Mouse (Mus musculus) embryonic fibroblast, embryonic 13.5 days (primary cell): Measurements from ENCODE around the gene Trpm8. TPM values are rescaled to one million over a fixed set of nuclear protein-coding genes. Genes with fewer than 3 reads are reported as not detected.

ENCODE experiments used
- H3K27ac ChIP-seq: 2 replicates; pipeline ENCODE4 v1.5.1; 2012; ENCODE audit warnings: low read length, control low read depth, inconsistent platforms; ENCODE audit not compliant: insufficient read depth
- H3K4me1 ChIP-seq: 2 replicates; pipeline ENCODE4 v1.6.1; 2011; ENCODE audit warnings: low read length; ENCODE audit not compliant: control insufficient read depth, insufficient read depth
- H3K4me3 ChIP-seq: 2 replicates; pipeline ENCODE4 v1.5.1; 2011; ENCODE audit warnings: mild to moderate bottlenecking, control low read depth, low read length; ENCODE audit not compliant: insufficient read depth
- CTCF ChIP-seq: IDR thresholded peaks from 2 replicates; pipeline ENCODE4 v1.5.1; 2011; ENCODE audit warnings: mild to moderate bottlenecking, control low read depth, low read length, moderate library complexity, borderline replicate concordance; ENCODE audit not compliant: insufficient read depth
- POLR2A ChIP-seq: IDR thresholded peaks from 2 replicates; pipeline ENCODE4 v1.6.1; 2011; ENCODE audit warnings: low read depth, mild to moderate bottlenecking, control low read depth, low read length, moderate library complexity
- polyA plus RNA-seq: library from polyadenylated mRNA; stranded (reverse); fragments of >200 nt; gene quantifications from 2 replicates; pipeline ENCODE4 v1.2.4, GENCODE M21; 2011; ENCODE audit warnings: low read depth; ENCODE audit not compliant: missing spikeins, insufficient read length

Gene Trpm8
- polyA plus RNA-seq, 1 experiment, result not detected

- H3K27ac ChIP-seq, result no peak overlapping the region
- no peaks in the 10 kb centered on the region for H3K4me1 ChIP-seq
- H3K4me3 ChIP-seq, result no peak overlapping the region
- no peak for TF ChIP-seq POLR2A
- no peak for TF ChIP-seq CTCF
Measured at GRCm38 (mm10) chr1:88378446-88378845, 101.0 kb downstream of the Trpm8 start.

DNA sequence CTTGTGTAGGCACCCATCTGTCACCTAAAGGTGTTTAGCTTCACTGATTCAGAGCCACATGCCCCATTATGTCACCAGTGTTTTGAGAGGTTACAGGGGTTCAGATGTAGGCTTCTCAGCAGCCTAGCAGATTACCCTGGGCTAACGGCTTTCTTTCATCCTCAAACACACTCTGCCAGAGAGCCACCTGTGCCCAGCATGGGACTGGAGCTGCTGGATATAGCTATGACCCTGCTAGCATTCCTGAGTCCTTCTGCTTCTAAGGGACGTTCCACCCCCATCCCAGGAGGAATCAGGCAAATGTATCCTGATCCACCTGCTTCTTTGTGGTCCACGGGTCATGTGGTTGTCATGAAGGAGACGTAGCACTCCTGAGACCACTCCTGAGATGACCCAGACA, 114.2 kb downstream of the Trpm8 start:
- Histone ChIP-seq H3K4me1 (no peaks in the 10 kb centered on the region), H3K27ac (no peak overlapping the region), H3K4me3 (no peak overlapping the region)
- no peak for TF ChIP-seq POLR2A
- no peak for TF ChIP-seq CTCF

GRCm38 (mm10) chr1:88393321-88393720, 115.9 kb downstream of the Trpm8 start:
- no peak overlapping the region for H3K27ac ChIP-seq
- no peaks in the 10 kb centered on the region for H3K4me1 ChIP-seq
- TF ChIP-seq POLR2A (no peak), CTCF (no peak)
- H3K4me3 ChIP-seq, result no peak overlapping the region

- Histone ChIP-seq H3K4me3 (no peak overlapping the region), H3K27ac (no peak overlapping the region), H3K4me1 (no peaks in the 10 kb centered on the region)
- TF ChIP-seq CTCF, result no peak
- no peak for TF ChIP-seq POLR2A
Measured at GRCm38 (mm10) chr1:88403378-88403777, 125.9 kb downstream of the Trpm8 start.

GRCm38 (mm10) chr1:88406078-88406806, 128.8 kb downstream of the Trpm8 start:
- H3K4me3 ChIP-seq, result no peak overlapping the region
- no peaks in the 10 kb centered on the region for H3K4me1 ChIP-seq
- H3K27ac ChIP-seq, result no peak overlapping the region
- TF ChIP-seq CTCF (no peak), POLR2A (no peak)

DNA sequence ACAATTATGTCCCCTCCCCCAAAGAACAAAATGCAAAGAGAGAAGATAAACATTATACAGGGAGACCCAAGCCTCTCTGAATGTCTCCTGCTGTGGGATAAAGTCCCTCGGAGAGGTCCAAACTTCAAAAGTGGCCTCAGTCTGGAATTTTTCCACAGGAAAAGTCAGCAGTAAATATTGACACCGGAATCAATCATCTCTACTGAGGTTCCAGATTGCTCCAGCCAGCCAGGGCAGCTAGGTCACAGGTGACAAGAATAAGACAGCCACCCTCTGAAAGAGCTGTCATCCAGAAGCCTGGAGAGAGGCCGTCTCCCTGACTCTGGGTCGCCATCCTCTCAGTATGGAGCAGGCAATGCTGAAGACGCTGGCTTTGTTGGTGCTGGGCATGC, 129.3 kb downstream of the Trpm8 start, which contains the start of gene Spp2:
Gene Spp2, plus strand, starts transcription at position 155 of the 392 bp plus-strand sequence.
- H3K4me3 ChIP-seq, result no peak within 1 kb of the TSS
- no peak within 1 kb of the TSS for H3K27ac ChIP-seq
- TF ChIP-seq CTCF (no peak), POLR2A (no peak)
- H3K4me1 ChIP-seq, result no peaks in the 10 kb centered on the region

- H3K4me1 ChIP-seq, result no peaks in the 10 kb centered on the region
- TF ChIP-seq CTCF (no peak), POLR2A (no peak)
- no peak overlapping the region for H3K27ac ChIP-seq
- no peak overlapping the region for H3K4me3 ChIP-seq
Measured at GRCm38 (mm10) chr1:88408340-88408739, 130.9 kb downstream of the Trpm8 start.

DNA sequence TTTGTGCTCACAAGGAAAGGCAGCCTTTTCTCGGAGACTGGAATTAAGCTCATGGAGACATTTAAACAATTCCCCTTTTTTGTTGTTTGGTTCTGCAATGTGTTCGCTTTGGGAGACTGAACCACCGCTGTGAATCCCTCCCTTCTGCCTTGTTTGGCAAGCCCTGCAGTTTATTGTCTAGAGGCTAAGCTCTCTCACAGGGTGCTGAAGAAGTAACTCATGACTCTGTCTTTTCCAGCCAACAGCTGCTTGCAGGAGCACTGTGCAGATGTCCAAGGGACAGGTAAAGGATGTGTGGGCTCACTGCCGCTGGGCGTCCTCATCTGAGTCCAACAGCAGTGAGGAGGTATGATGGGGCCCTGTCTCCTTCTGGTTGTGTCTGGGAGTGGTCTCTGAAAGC, 134.6 kb downstream of the Trpm8 start:
- H3K4me3 ChIP-seq, result no peak overlapping the region
- H3K4me1 ChIP-seq, result no peaks in the 10 kb centered on the region
- TF ChIP-seq POLR2A, result no peak
- TF ChIP-seq CTCF, result no peak
- no peak overlapping the region for H3K27ac ChIP-seq

- Histone ChIP-seq H3K4me3 (no peak overlapping the region), H3K4me1 (no peaks in the 10 kb centered on the region), H3K27ac (no peak overlapping the region)
- TF ChIP-seq POLR2A, result no peak
Measured at GRCm38 (mm10) chr1:88418943-88419342, 141.5 kb downstream of the Trpm8 start.

DNA sequence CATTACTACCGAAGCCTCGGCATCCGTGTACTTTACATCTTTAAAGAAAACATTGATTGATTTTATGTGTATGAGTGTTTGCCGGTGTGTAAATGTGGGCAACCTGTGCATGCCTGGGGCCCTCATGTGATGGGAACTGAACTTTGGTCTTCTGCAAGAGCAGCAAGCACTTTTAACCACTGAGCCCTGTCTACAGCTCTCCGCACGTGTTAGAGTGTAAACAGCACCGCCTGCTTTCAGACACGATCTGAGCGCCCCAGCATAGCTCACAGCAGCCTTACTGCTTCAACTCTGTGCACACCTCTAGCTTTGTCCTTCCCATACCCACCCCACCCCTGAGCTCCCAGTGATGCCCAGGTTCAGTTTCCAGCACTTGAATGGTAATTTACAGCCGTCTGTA, 144.6 kb downstream of the Trpm8 start:
- H3K27ac ChIP-seq, result no peak overlapping the region
- no peaks in the 10 kb centered on the region for H3K4me1 ChIP-seq
- H3K4me3 ChIP-seq, result no peak overlapping the region
- TF ChIP-seq POLR2A, result no peak
- TF ChIP-seq CTCF, result no peak

DNA sequence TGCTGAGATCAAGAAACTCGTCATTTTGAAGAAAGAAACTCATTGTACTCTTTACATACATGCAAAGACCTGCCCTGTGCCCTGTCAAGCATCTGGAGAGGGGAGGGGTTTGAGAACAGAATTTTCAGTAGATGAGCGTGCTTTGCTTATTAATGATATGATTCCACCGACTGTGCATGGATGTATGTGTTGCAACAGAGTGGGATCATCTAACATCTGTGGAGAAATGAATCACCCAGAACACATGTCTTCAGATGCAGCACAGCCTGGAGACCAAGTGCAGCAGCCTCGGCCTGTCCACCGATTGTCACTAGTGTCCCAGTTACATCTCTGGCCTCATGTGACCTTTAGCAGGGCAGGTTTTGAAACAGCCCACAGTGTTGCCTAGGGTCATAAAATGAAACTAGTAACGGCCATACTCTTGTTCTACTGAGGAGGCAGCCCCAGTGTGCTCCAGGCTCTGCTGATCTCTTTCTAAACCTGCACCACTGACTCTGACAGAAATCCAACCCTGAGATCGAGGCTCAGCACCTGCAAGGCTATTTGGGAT, 145.5 kb downstream of the Trpm8 start:
- H3K4me1 ChIP-seq, result no peaks in the 10 kb centered on the region
- no peak for TF ChIP-seq POLR2A
- no peak for TF ChIP-seq CTCF
- H3K27ac ChIP-seq, result no peak overlapping the region
- no peak overlapping the region for H3K4me3 ChIP-seq
